Mouse (Mus musculus) layer of hippocampus, adult 9-10 months (tissue): ENCODE results near the gene Galnt11.

ENCODE experiments used
- DNase-seq: peaks from one replicate; pipeline ENCODE4 v3.0.0; 2022; ENCODE audit warnings: low spot score

Galnt11 gene

GRCm38 (mm10) chr5:25254491-25254890 is 32.8 kb downstream of the Galnt11 start:
- no peak for DNase-seq

GRCm38 (mm10) chr5:25256686-25257085 is 35.0 kb downstream of the Galnt11 start:
- DNase-seq, result no peak

GRCm38 (mm10) chr5:25261452-25261851 is 39.7 kb downstream of the Galnt11 start:
- no peak for DNase-seq

- no peak for DNase-seq
Measured at GRCm38 (mm10) chr5:25262266-25262665, 40.6 kb downstream of the Galnt11 start.

- no peak for DNase-seq
Measured at GRCm38 (mm10) chr5:25268258-25268888, 46.7 kb downstream of the Galnt11 start.

- no peak for DNase-seq
Measured at GRCm38 (mm10) chr5:25275629-25276028, 53.9 kb downstream of the Galnt11 start.

GRCm38 (mm10) chr5:25276365-25276764 is 54.7 kb downstream of the Galnt11 start:
- DNase-seq, result no peak

GRCm38 (mm10) chr5:25283988-25284387 is 62.3 kb downstream of the Galnt11 start:
- DNase-seq, result no peak

GRCm38 (mm10) chr5:25296830-25297229 is 75.1 kb downstream of the Galnt11 start:
- peak; percentile 52 for DNase-seq

GRCm38 (mm10) chr5:25310226-25310625 is 88.5 kb downstream of the Galnt11 start:
- DNase-seq, result no peak

- DNase-seq, result no peak
Measured at GRCm38 (mm10) chr5:25313881-25314280, 92.2 kb downstream of the Galnt11 start.
